Mouse (Mus musculus) stomach, embryonic 16.5 days (tissue): ENCODE results near the gene Slc25a53. TPM values are rescaled to one million over a fixed set of nuclear protein-coding genes. Genes with fewer than 3 reads are reported as not detected.

Experiments used
- polyA plus RNA-seq: library from polyadenylated mRNA; unstranded; fragments of >200 nt; fragmentation: Nextera tagmentation; extraction: Ambion mirVana; gene quantifications from 2 replicates; pipeline ENCODE4 v1.2.1, GENCODE M21; 2015

Gene Slc25a53
- polyA plus RNA-seq, 1 experiment from 2014 or later: 9.3 TPM

Other genes with a start within 250 kb of the Slc25a53 start
- gene Plp1, start 215.6 kb downstream of the Slc25a53 start, polyA plus RNA-seq: 5.7 and 5.9 TPM in 2 replicates
- 0.55 and 0.71 TPM in 2 replicates for gene Rab9b, start 169.5 kb downstream of the Slc25a53 start, polyA plus RNA-seq
- not detected in 2 replicates for gene H2bfm, start 111.0 kb downstream of the Slc25a53 start, polyA plus RNA-seq
- 31.2 and 52.2 TPM in 2 replicates for gene Tmsb15b2, start 62.8 kb downstream of the Slc25a53 start, polyA plus RNA-seq
- gene Tmsb15l, start 61.4 kb downstream of the Slc25a53 start, polyA plus RNA-seq: 4.4 and 4.9 TPM in 2 replicates
- 21.8 and 23.1 TPM in 2 replicates for gene Tmsb15b1, start 61.4 kb downstream of the Slc25a53 start, polyA plus RNA-seq
- 14.6 and 16.0 TPM in 2 replicates for gene Zcchc18, start 45.1 kb downstream of the Slc25a53 start, polyA plus RNA-seq
- 6.1 and 6.5 TPM in 2 replicates for gene Fam199x, start 11.3 kb upstream of the Slc25a53 start, polyA plus RNA-seq
- gene Esx1, start 83.8 kb upstream of the Slc25a53 start, polyA plus RNA-seq: not detected in 2 replicates